Mouse (Mus musculus) B cell, adult 2 months (primary cell): ENCODE measurements at regions not wholly inside any gene's neighbourhood (a gene's known extent, or its start where the extent isn't known, plus 50 kb on each side); places are given as distances from the start of the nearest gene placed in this dataset.

ENCODE experiments used
- DNase-seq, 2 experiments: peaks; one replicate each; pipeline ENCODE4 v3.0.0; 2022

GRCm38 (mm10) chr17:84107497-84107896, 80.2 kb downstream of the Zfp36l2 start:
- peak in 1 of 2 experiments; percentile 22 for DNase-seq

GRCm38 (mm10) chr17:84104242-84104641, 83.5 kb downstream of the Zfp36l2 start:
- DNase-seq: no peak

DNA sequence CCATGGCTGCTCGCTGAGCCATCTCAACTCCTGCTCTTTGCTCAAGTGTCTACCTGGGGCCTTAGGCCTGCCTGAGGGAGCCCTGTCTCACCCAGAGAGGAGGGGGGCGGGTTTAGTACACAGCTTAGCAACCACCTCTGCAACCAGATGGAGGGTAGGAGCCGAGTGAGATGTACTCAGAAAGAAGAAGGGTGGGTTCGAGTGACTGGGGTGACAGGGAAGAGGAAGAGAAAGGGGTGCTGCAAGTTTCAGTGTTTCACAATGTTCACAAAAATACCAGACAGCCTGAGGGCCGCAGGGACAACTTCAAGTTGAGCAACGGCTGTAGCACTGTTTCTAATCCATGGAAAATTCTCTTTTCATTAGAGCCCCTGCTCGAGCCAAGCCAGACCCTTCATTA, 84.4 kb downstream of the Zfp36l2 start:
- DNase-seq: no peak

GRCm38 (mm10) chr17:84101652-84102051, 86.1 kb downstream of the Zfp36l2 start:
- no peak for DNase-seq

DNA sequence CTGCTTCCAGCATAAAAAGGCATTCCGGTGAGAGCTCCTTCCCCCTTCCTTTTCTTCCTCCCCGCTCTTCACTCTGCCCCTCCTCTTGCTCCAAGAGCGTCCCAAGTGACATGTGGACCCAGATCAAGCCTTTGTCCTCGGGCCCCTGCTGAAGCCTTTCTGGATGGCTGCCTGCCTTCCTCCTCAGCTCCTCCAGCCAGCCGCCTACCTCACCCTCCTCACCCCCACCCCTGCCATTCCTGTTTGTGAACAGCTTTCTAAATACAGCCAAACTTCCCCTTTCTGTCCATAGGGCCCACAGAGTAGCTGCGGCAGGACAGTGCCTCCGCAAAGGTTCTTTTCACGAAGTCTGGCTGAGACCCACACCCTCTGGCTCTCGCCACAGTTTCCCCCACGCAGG, 87.2 kb downstream of the Zfp36l2 start:
- DNase-seq: peak; percentile 49 to 56

GRCm38 (mm10) chr17:84099737-84100136, 88.0 kb downstream of the Zfp36l2 start:
- DNase-seq: no peak

- DNase-seq: no peak
Measured at GRCm38 (mm10) chr17:84097871-84098430, 89.8 kb downstream of the Zfp36l2 start.

DNA sequence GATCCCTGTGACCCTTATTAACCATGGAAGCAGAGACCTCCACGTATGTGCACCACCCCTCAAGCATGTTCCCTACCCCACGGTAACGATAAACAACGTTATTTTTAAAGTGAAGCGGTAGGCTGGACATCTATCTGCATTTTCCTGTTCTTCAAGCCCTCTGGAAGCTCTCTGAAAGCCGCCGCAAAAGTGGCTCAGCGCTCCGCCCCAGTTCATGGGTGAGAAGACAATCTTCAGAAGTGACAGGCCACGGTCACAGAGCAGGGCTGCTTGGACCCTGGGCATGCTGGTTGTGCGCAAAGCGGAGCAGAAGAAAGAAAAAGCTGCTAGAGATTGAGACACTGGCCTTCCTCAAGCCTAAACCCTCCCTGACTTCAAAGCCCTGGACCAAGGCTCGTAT, 90.5 kb downstream of the Zfp36l2 start:
- DNase-seq: no peak

DNA sequence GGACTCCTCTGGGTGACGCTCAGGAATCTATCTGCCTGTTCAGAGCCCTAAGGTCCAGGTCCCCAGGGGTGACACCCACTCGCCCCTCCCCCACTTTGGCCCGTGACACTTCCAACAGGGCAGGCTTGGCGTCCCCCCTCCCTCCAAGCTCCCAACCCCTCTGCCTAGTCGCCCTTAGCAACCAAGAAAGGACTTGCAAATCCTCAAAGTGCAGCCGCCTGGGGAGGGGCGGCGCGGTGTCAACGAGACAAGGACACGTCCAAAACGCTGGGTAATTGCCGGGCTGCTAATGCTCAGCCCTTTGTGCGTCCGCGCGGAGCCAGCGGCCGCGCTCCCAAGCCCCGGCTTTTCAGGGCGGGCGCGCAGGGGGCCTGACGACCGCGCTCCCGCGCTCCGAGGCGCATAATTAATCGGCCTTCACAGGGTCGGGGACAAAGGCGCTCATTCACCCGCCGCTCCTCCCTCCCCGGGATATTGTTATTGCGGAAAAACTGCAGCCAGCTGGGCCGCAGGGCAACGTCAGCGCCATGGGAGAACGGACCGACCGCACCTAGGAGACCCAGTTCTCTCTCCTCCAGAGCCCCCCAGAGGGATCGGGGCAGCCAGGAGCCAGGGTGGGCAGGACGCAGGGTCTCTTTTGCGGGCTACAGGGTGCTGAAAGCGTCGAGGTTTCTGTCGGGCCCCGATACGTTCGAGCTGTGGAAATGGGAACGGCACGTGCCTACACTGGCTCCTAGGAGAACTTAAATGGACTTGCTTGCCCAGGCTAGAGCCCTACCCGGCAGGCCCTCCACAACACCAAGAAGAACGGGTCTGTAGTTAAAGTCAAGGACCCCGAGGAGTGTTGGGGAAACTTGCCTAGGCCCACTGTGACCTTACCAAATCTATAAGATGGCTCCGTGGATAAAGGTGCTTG, 91.1 kb downstream of the Zfp36l2 start:
- no peak for DNase-seq

DNA sequence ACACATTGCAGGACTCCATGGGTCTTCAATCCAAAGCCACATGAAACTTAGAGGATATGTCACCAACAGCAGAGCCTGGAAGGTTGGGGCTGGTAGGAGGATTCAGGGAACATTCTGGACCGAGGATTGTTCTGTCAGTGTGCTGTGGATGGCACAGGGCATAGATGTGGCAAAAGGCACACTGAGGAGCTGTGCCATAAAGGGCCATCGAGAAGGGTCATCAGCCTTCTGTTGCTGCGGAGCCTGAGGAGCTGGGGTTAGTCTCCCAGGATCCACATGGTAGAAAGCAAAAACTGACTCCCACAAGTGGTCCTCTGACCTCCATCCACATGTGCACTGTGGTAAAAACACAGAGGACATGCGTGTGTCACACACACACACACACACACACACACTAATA, 91.9 kb downstream of the Zfp36l2 start:
- no peak for DNase-seq

GRCm38 (mm10) chr17:84095089-84095488, 92.7 kb downstream of the Zfp36l2 start:
- DNase-seq: no peak

DNA sequence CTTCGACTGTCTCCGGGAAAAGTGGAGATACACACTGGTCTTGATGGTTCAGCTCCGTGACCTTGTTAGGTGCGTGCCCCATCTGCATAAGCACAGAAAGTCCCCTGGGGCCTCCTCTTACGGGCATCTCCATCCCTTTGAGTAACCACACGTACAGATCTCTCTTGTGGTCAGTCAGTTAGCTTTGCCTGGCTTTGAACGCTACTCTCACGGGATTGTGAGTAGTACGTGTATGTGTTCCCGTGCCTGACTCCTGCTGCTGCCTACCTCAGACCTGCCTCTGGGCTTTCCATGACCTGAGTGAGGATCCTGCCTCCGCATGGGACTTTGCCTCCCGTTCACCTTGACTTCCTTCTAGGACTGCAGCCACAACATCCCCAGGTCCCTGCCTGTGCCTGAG, 101.4 kb downstream of the Zfp36l2 start:
- DNase-seq: no peak

DNA sequence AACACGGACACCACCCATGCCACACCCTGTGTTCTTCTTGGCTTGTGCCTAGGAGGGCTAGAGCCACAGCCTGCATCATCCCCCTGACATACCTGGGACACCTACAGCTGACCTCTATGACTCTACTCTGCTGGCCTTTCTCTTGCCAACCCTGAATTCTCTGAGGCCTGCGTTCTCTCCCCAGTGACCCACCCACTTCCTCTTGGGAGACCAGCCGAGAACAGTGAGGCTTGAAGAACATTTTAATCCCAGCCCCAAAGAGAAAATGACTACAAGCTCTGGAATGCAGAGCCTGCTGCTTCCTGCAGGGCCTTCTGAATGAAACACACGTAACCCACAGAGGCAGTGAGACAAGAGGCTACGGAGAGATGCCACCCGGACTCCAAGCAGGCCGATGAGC, 102.0 kb downstream of the Zfp36l2 start:
- peak; percentile 55 to 59 for DNase-seq

DNA sequence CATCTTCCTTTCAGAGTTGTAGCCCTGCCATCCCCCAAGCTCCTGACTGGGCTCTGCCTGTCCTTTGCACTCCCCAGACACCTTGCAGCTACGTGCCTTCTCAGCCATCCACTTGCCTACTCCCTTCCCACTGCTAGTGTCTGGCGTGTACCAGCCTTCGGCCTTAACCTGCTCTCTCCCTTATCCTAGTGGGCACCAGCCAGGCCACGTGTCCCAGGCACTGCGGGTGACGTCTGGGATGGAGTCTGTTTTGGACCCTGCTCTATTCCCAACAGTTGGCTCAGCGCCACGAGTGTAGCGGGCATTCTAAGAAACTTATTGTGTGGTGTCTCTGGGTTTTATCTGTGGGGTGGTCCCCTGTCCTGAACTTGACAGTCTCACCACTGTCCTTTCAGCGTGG, 102.5 kb downstream of the Zfp36l2 start:
- no peak for DNase-seq

GRCm38 (mm10) chr17:84083307-84084263, 104.2 kb downstream of the Zfp36l2 start:
- DNase-seq: no peak

DNA sequence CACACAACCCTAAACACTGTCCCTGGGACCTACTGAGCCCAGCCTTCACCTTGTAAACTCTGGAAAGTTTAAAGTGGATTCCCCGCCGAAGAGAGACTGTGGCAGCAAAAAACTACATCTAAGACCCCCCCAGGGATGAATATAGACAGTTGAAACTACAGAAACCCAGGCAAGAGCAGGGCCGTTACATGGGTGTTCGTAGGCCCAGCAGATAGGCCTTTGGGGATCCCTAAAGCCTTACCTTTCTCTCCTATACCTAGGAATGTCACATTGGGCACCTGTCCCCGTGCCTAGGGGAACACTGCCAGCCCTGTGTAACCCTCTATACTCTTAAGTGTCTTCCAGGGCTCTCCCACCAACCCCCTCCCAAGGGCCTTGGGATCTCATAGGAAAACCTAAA, 105.2 kb downstream of the Zfp36l2 start:
- no peak for DNase-seq

DNA sequence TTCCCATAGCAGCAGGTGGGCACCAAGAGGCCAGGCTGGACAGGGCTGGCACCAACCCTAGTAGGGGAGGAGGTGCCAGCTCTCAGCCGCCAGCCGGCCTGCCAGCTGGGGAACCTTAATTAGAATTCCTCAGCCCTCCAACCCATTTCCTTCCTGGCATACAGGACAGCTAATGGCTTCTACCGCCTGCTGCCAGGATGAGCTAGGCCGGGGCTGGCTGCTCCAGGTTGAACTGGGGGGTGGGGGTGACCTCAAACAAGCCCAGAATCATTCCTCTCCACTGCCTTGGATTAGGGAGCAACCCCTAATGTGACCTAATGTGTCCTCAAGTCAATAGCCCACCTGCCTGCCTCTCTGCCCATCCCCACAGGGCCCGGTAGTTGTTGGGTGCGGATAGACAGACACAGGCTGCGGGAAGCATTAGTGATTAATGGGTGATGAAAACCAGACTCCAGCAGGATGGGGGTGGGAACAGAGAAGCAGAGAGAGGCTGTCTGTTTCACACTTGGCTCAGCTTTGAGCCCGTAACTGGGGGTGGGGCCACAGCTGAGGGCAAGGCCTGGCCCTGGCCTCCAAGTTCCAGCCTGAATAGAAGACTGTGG, 105.9 kb downstream of the Zfp36l2 start:
- DNase-seq: no peak

DNA sequence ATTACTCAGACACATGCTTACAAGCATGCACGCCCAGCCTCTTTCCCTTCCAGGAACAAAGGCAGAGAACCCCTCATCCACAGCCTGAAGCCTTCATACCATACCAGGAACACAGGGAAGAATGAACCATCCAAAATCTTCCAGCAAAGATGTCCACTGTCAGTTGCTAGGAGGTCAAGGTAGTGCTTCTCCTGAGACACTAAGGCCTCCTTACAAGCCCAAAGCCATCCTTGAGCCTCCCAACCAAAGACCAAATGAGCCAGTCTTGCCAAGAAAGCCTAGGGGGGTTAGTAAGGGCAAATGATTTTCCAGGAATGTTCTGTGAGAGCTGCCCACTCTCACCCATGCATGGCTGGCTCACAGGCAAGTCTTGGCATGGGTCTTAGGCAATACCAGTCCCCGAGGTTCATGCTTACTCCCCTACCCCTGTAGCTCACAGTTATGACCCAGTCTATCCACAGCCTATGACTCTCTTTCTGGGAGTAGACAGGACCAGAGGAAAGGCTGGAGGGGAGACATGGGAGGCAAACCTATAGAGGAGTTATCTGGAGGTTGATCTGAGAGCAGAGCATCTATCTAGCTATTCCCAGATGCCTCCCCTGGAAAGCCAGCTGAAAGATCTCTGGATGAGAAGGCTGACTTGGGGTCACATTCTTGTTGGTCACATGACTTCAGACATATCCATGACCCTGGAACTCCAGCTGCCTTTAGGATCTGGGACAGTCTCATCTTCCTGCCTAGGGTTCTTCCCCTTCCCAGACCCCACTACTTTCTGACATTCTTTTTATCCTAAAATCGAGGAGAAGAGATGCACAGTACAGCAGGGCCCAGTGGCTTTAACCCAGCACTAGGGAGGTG, 112.4 kb downstream of the Zfp36l2 start:
- DNase-seq: no peak

GRCm38 (mm10) chr17:84074000-84074782, 113.6 kb downstream of the Zfp36l2 start:
- peak; percentile 65 to 66 for DNase-seq

GRCm38 (mm10) chr17:84072426-84073030, 115.2 kb downstream of the Zfp36l2 start:
- DNase-seq: no peak

DNA sequence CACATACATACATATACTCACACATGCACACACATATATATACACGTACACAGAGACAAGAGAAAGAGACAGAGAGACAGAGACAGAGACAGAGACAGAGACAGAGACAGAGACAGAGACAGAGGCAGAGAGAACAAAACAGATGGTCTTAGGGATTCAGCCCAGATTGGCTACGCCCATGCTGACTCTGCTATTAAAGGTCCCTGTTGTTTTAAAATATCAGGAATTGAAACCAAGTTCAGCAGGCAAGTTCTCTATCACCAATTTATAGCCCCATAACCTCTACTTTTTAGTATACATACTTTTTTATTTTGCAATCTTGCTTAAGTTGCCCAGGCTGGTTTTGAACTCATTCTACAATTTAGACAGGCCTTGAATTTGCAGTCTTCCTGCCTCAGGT, 115.9 kb downstream of the Zfp36l2 start:
- no peak for DNase-seq
